Mouse (Mus musculus) heart, postnatal 10 days (tissue): Measurements from ENCODE around the gene Chmp2b. TPM values are rescaled to one million over a fixed set of nuclear protein-coding genes. Genes with fewer than 3 reads are reported as not detected.

Experiments used
- DNase-seq, 2 experiments: peaks; one replicate each; pipeline ENCODE4 v3.0.0; 2021
- intact Hi-C: fragments of 180-260 bp; cut with DNase I; formaldehyde crosslinking; loops from one replicate; pipeline ENCODE4 v1.15.1; 2025
- total RNA-seq, 2 experiments: library from RNA; stranded (reverse); gene quantifications; 2 replicates each; pipeline ENCODE4 v1.2.3; 2021

Gene Chmp2b
- total RNA-seq, 2 experiments from 2014 or later, result 62.3 to 65.1 TPM

GRCm38 (mm10) chr16:65531663-65532062, 30.9 kb downstream of the Chmp2b start:
- intact Hi-C loops, result no loop called here
- peak; percentile 8 to 27 for DNase-seq

- intact Hi-C loops, result no loop called here
- no peak for DNase-seq
These were observed 32.9 kb downstream of the Chmp2b start for GRCm38 (mm10) chr16:65529589-65529988.

DNA sequence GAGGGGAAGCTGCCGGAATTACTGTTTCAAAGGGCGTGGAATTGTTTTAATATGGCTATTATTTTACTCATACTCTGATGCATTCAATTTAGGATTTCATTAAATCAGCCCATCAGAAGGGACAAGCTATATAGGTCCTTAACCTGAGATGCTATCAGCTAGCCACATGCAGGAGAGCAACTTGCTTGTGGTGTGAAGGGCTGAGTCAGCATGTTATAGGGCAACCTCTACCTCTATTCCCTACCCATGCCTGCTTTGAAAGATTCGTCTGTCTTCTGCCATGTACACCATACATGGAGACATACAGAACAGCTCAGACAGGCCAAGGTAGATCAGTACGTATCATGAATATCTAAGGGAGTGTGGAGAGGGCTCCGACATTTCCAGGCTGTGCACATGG, 35.8 kb downstream of the Chmp2b start:
- DNase-seq, result no peak
- intact Hi-C loops, result no loop called here

DNA sequence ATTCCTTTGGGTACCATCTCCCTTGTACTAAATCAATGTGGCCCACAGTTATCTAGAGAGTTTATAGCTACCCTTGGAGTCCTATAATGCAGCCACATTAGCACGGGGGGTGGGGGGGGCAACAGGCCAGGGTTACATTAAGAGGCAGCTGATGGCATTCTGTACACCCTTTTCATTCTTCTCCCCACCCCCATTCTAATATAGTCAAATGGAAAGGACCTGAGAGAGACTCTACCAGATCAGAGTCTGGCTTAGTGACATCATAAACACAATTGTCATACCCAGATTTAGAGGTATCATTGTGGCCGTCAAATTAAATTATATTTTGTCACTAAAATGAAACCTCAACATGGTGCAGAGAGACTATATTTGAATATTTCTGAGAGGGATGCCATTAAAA, 36.5 kb downstream of the Chmp2b start:
- DNase-seq, result no peak
- intact Hi-C loops, result no loop called here

- intact Hi-C loops, result no loop called here
- DNase-seq, result no peak
These were observed 42.3 kb downstream of the Chmp2b start, which contains the start of gene Pou1f1 for GRCm38 (mm10) chr16:65520211-65520610. Gene Pou1f1, plus strand, starts transcription at chr16:65520511.

DNA sequence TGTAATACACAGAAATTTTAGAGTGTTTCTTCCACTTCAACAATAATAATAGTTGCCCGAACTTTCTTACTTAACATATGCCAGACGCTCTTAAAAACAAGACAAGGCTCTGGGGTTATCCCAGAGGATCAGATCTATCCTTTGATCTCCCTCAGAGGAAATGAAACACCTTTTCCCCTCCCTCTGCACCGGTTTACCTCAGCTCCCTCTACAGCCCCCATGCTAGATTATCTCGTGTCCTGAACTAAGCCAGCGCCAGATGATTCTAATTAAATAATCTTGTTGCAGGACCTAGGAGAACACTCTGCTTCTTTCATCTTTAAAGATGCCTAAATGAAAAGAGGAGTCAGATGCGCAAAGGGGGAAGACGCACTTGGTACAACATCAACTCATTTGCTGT, 48.3 kb downstream of the Chmp2b start:
- DNase-seq, result no peak
- intact Hi-C loops, result no loop called here

GRCm38 (mm10) chr16:65497049-65497448, 65.5 kb downstream of the Chmp2b start:
- DNase-seq, result peak; percentile 25 to 55
- intact Hi-C loops, result loop anchor here (2.0 kb wide), 1 partner anchor 126 kb away; no protein-coding TSS in a partner anchor

GRCm38 (mm10) chr16:65496030-65496429, 66.5 kb downstream of the Chmp2b start:
- intact Hi-C loops, result loop anchor here (2.0 kb wide), 1 partner anchor 125 kb away; no protein-coding TSS in a partner anchor
- no peak for DNase-seq

Other genes with a start within 250 kb of the Chmp2b start
- gene Pou1f1, start 42.2 kb downstream of the Chmp2b start, total RNA-seq, result not detected